Mouse (Mus musculus): ENCODE measurements around the gene Sf3b6.

DNA sequence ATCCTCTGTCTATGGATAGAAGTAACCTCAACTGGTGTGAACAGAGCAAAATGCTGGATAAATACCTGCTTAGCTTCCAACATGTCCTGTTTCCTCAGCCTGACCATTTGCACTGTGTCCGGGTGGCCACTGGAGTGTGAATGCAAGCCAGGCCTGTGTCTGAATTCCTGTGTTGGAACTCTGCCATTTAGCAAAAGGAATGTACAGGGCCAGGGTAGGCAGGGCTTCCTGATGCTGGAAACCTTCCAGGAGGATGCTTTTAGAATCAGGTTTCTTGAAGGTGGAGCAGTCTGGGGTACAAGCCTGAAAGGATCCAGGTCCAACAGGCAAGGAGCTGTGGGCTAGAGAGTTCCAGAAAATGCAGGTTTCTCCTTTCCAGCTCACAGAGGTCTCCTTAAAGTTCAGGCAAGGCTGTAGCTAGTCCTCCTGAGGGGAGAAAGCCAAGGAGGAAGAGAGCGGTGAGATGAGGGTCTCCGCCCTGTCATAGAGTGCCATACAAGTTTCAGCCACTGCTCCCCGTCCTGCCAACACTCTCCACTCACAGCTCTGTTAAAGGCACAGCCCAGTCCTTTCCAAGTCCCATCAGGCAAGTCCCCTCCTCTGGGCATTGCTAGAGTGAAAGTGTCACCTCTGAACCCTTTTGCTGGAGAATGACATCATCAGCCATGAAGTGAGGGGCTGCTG, 46.5 kb downstream of the Sf3b6 start:
- TF ChIP-seq FOSL1 (IDR thresholded peaks at IDR 0.05; ENCODE audit: insufficient read depth, low read length, poor library complexity, severe bottlenecking) (no peak), CTCF (IDR thresholded peaks at IDR 0.05; ENCODE audit: control insufficient read depth, insufficient read depth, insufficient read length) (no peak), USF1 (IDR thresholded peaks at IDR 0.05; ENCODE audit: low read depth) (no peak), MAX (IDR thresholded peaks at IDR 0.05) (no peak), MYOG (IDR thresholded peaks at IDR 0.05; ENCODE audit: control insufficient read depth, extremely low read depth, insufficient read length) (no peak), CEBPB (IDR thresholded peaks at IDR 0.05; ENCODE audit: low read depth) (no peak), MYOD1 (IDR thresholded peaks at IDR 0.05; ENCODE audit: control insufficient read depth, insufficient read length, low read depth) (no peak)

All from C2C12 (cell line).